Mouse (Mus musculus) olfactory bulb, adult 2 months (tissue): Measurements from ENCODE around the gene Slc35b1.

Experiments used
- CTCF ChIP-seq: fragments of 200-500 bp; IDR thresholded peaks from 2 replicates; pipeline ENCODE4 v1.5.1; 2012; ENCODE audit warnings: low read depth, mild to moderate bottlenecking, low read length, moderate library complexity; ENCODE audit not compliant: insufficient read depth
- POLR2A ChIP-seq: fragments of 200-500 bp; IDR thresholded peaks from 2 replicates; pipeline ENCODE4 v1.6.1; 2012; ENCODE audit warnings: mild to moderate bottlenecking, low read depth, low read length, moderate library complexity; ENCODE audit not compliant: insufficient read depth

DNA sequence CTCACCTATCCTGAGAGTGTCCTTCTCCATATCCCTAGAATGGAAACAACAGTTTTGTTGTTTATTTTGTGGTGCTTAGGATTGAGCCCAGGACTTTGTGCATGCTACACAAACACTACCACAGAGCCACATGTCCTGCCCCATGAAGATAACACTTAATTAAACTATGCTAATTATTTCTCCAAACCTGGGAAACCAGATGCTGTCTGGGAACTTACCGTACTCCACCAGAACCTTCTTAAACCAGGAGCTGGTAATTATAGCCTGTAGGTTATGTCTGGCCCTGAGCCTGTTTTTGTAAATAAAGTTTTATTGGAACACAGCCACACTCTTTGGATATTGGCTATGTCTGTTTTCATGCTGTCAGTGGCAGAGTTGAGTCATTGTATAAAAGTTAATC lies 44.2 kb upstream of the Slc35b1 start:
- TF ChIP-seq POLR2A (no peak), CTCF (no peak)
